8 mouse cellular contexts compared by ENCODE assay signal in the genomic region with DNA sequence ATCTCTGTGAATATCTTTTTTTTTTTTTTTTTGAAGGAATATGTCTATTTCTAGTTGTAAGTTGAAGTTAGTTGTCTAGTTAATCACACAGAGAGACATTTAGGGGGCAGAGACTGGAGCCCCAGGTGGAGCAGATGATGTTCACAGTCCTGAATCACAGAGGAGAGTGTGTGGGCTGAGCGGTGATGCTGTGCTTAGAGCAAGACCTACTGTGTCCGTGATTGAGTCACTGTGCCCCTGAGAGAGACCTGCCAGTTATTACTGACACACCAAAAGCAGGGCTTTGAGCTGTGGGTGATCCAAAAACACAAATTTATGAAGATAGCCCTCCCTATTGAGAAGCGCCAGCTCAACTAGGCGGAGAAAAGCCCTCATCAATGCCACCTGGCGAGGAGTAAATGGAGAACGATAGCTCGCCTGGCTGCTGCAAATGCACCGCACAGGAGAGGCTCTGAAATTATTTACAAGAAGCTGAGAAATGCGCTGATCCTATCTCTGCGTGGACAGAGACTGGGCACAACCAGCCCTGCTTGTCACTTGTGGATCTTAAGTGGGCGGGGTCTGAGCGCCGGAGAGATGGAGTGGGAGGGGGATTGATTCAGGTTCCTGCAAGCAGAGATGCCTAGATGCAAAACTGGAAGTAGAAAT.
DNase-seq lines count a peak whose midpoint lies in the region; ATAC-seq and TF ChIP-seq lines count a peak whose summit lies in the region.
"Had no signal": no experiment of that assay in that cellular context is flagged by ENCODE, and none has a peak within 500 bp of the region (broad histone marks: within the 10 kb centered on the region; RNA-seq: fewer than 3 reads in every experiment).

No protein-coding gene starts in this region.

- peak in 1 of 2 experiments; percentile 17 for DNase-seq in left cerebral cortex, adult 2 months (ENCODE audit: extremely low spot score in 1 of 2, low spot score in 2 of 2)
- DNase-seq in left cerebral cortex, adult 8-10 months (ENCODE audit: low spot score in 2 of 2), result no peak
- peak; percentile 18 for DNase-seq in embryonic facial prominence, embryonic 11.5 days (ENCODE audit: low spot score)
- DNase-seq in hindbrain, embryonic 14.5 days (ENCODE audit: low spot score), result peak; percentile 38
- DNase-seq in urinary bladder, postnatal 10 days (ENCODE audit: low spot score), result no peak

- no peaks in the 10 kb centered on the region for H3K9me3 ChIP-seq in embryonic facial prominence, embryonic 11.5 days (replicated peaks; ENCODE audit: control insufficient read depth, low read length)
- no peaks in the 10 kb centered on the region for H3K9me3 ChIP-seq in hindbrain, embryonic 14.5 days (ENCODE audit: control insufficient read depth, low read length)
- H3K9me3 ChIP-seq in neural tube, embryonic 12.5 days, result no peaks in the 10 kb centered on the region

- H3K4me1 ChIP-seq in embryonic facial prominence, embryonic 11.5 days (ENCODE audit: control insufficient read depth, insufficient read depth, low read length), result peaks cover 2% of the 10 kb centered on the region; the same call in 1 of the 2 replicates
- peaks cover 6% of the 10 kb centered on the region; the same call in 1 of the 2 replicates for H3K4me1 ChIP-seq in hindbrain, embryonic 14.5 days (replicated peaks; ENCODE audit: control insufficient read depth, insufficient read depth, low read length)
- H3K4me1 ChIP-seq in neural tube, embryonic 12.5 days, result peaks cover 7% of the 10 kb centered on the region

- no peaks in the 10 kb centered on the region for H3K27me3 ChIP-seq in embryonic facial prominence, embryonic 11.5 days (ENCODE audit: control insufficient read depth, insufficient read depth, low read length)
- H3K27me3 ChIP-seq in hindbrain, embryonic 14.5 days (ENCODE audit: control insufficient read depth, insufficient read depth, low read length), result no peaks in the 10 kb centered on the region
- no peaks in the 10 kb centered on the region for H3K27me3 ChIP-seq in neural tube, embryonic 12.5 days (replicated peaks)

- TF ChIP-seq CTCF in left cerebral cortex, adult 2 months (IDR thresholded peaks at IDR 0.05), result no peak

- H3K36me3 ChIP-seq in embryonic facial prominence, embryonic 11.5 days (replicated peaks; ENCODE audit: control insufficient read depth, insufficient read depth, low read depth, low read length), result no peaks in the 10 kb centered on the region
- H3K36me3 ChIP-seq in hindbrain, embryonic 14.5 days (replicated peaks; ENCODE audit: control insufficient read depth, insufficient read depth), result no peaks in the 10 kb centered on the region
- no peaks in the 10 kb centered on the region for H3K36me3 ChIP-seq in neural tube, embryonic 12.5 days

- H3K27ac ChIP-seq in left cerebral cortex, adult 2 months, result no peak overlapping the region
- no peak overlapping the region for H3K27ac ChIP-seq in embryonic facial prominence, embryonic 11.5 days (replicated peaks; ENCODE audit: low read depth, low read length)
- peak overlapping the region; percentile 38; the same call in 1 of the 2 replicates for H3K27ac ChIP-seq in hindbrain, embryonic 14.5 days
- no peak overlapping the region for H3K27ac ChIP-seq in neural tube, embryonic 12.5 days
- H3K27ac ChIP-seq: macrophage had no signal

- peak overlapping the region; percentile 37 for H3K4me3 ChIP-seq in left cerebral cortex, adult 2 months
- peak overlapping the region; percentile 19; the same call in 1 of the 2 replicates for H3K4me3 ChIP-seq in embryonic facial prominence, embryonic 11.5 days (ENCODE audit: low read depth, low read length)
- H3K4me3 ChIP-seq in hindbrain, embryonic 14.5 days (replicated peaks; ENCODE audit: low read length), result peak overlapping the region; percentile 28
- H3K4me3 ChIP-seq in neural tube, embryonic 12.5 days, result peak overlapping the region; percentile 16; the same call in 1 of the 2 replicates

- 19% methylated on average over 13 of the region's 13 CpGs for WGBS in embryonic facial prominence, embryonic 11.5 days
- WGBS in hindbrain, embryonic 14.5 days, result 13% methylated on average over 13 of the region's 13 CpGs
- WGBS in neural tube, embryonic 12.5 days, result 25% methylated on average over 13 of the region's 13 CpGs

- H3K9ac ChIP-seq in embryonic facial prominence, embryonic 11.5 days (replicated peaks; ENCODE audit: low read length), result no peak overlapping the region
- peak overlapping the region; percentile 46; the same call in 1 of the 2 replicates for H3K9ac ChIP-seq in hindbrain, embryonic 14.5 days
- H3K9ac ChIP-seq in neural tube, embryonic 12.5 days, result no peak overlapping the region

- 0 out of 2 replicates have a peak, but pooled peaks have one; percentile 39 for ATAC-seq in embryonic facial prominence, embryonic 11.5 days (replicated peaks; ENCODE audit: insufficient number of reproducible peaks, low FRiP score, low TSS enrichment, low read depth)
- ATAC-seq in hindbrain, embryonic 14.5 days (ENCODE audit: low FRiP score), result no peak
- no peak for ATAC-seq in neural tube, embryonic 12.5 days (ENCODE audit: low FRiP score, low read depth)
- ATAC-seq in megakaryocyte-erythroid progenitor cell, adult 5-6 weeks (replicated peaks; ENCODE audit: low FRiP score, low TSS enrichment, poor library complexity, severe bottlenecking), result no peak

- H3K4me2 ChIP-seq in embryonic facial prominence, embryonic 11.5 days (ENCODE audit: low read depth, low read length), result peak overlapping the region; percentile 46
- peak overlapping the region; percentile 56 for H3K4me2 ChIP-seq in hindbrain, embryonic 14.5 days (replicated peaks)
- peak overlapping the region; percentile 55 for H3K4me2 ChIP-seq in neural tube, embryonic 12.5 days (replicated peaks)

- intact Hi-C loops in left cerebral cortex, adult 2 months (cut with DNase I), result no loop called here

Comparison
In these comparisons a context has a peak if more than half of its experiments do, and no peak if none do; other contexts are left out.
1. DNase-seq: peak in embryonic facial prominence, embryonic 11.5 days (single experiment) and hindbrain, embryonic 14.5 days (single experiment); none in left cerebral cortex, adult 8-10 months (0 of 2) and urinary bladder, postnatal 10 days (single experiment).
2. Peak in every context shown above with its lines, with median percentiles within 50 percentile points of each other: H3K4me3 ChIP-seq and H3K4me2 ChIP-seq.